Mouse (Mus musculus): ENCODE data around the gene Dhrs1. TPM values are rescaled to one million over a fixed set of nuclear protein-coding genes. Genes with fewer than 3 reads are reported as not detected.
"Not testable (repeated sequence)": the region's sequence is repeated elsewhere in the genome, so short reads cannot be mapped to it uniquely, and the experiment has no call there.

Gene Dhrs1
- polyA plus RNA-seq, 1 experiment, result 86.6 TPM

DNA sequence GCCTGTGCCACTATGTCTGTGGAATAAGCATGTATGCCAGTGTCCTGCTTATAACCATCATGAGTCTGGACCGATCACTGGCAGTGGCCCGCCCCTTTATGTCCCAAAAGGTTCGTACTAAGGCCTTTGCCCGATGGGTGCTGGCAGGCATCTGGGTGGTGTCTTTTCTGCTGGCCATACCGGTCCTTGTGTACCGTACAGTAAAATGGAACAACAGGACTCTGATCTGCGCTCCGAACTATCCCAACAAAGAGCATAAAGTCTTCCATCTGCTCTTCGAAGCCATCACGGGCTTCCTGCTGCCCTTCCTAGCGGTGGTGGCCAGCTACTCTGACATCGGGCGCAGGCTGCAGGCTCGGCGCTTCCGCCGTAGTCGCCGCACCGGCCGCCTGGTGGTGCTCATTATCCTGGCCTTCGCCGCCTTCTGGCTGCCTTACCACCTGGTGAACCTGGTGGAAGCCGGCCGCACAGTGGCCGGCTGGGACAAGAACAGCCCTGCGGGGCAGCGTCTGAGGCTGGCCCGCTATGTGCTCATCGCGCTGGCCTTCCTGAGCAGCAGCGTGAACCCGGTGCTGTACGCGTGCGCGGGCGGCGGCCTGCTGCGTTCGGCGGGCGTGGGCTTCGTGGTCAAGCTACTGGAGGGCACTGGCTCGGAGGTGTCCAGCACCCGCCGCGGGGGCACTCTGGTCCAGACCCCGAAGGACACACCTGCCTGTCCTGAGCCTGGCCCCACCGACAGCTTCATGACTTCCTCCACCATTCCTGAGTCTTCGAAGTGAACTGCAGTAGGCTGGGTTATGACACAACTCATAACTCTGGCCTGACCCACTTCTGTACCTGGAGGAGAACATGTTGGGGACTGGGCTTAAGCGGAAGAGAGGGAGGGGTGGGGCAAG lies 22.3 kb upstream of the Dhrs1 start:
- Histone ChIP-seq H3K27ac (ENCODE audit: insufficient read depth, low read length) (no peak overlapping the region), H3K4me3 (ENCODE audit: extremely low read depth, insufficient read depth, insufficient read length) (peak overlapping the region; percentile 32; the same call in 1 of the 2 replicates), H3K36me3 (ENCODE audit: control insufficient read depth, insufficient read depth, low read length) (no peaks in the 10 kb centered on the region), H3K27me3 (ENCODE audit: control insufficient read depth, insufficient read depth, low read length) (peaks cover 4% of the 10 kb centered on the region; the same call in 1 of the 2 replicates), H3K4me1 (ENCODE audit: control insufficient read depth, insufficient read depth, insufficient read length) (peaks cover 3% of the 10 kb centered on the region; the same call in 1 of the 2 replicates)
- no peak for TF ChIP-seq POLR2A (IDR thresholded peaks at IDR 0.05; ENCODE audit: low read depth, low read length)
- DNase-seq (ENCODE audit: low read depth in 1 of 2, low spot score in 2 of 2), result no peak
- 15% methylated on average over 52 of the region's 52 CpGs for WGBS

DNA sequence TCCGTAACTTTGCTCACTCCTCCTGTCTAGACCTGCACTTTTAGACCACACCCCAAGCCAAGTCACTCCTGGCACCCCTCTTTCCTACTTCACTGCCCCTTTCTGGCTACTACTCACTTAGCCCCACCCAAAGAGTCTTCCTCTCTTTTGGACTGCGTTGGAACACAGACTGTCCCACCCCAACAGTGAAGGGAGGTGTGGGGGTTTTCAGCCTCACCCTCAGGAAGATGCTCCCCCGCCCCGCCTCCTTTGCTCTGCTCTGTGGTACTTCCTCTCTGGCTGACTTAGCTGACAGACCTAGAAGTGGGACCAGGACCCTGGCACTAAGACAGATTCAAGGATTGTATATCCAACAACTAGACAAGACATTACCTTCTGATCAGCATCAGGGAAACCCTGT lies 20.2 kb upstream of the Dhrs1 start, which contains the start of gene Ltb4r1:
Gene Ltb4r1, plus strand, starts transcription at position 267 of the 400 bp plus-strand sequence.
- no peak within 1 kb of the TSS for H3K27ac ChIP-seq (ENCODE audit: insufficient read depth, low read length)
- 28% methylated on average over 4 of the region's 4 CpGs for WGBS
- no peak within 1 kb of the TSS for H3K4me3 ChIP-seq (ENCODE audit: extremely low read depth, insufficient read depth, insufficient read length)
- no peak for DNase-seq (ENCODE audit: low read depth in 1 of 2, low spot score in 2 of 2)
- H3K4me1 ChIP-seq (ENCODE audit: control insufficient read depth, insufficient read depth, insufficient read length), result peaks cover 10% of the 10 kb centered on the region; the same call in 1 of the 2 replicates
- H3K27me3 ChIP-seq (ENCODE audit: control insufficient read depth, insufficient read depth, low read length), result peaks cover 10% of the 10 kb centered on the region
- TF ChIP-seq POLR2A (IDR thresholded peaks at IDR 0.05; ENCODE audit: low read depth, low read length), result no peak
- no peak for TF ChIP-seq CTCF (IDR thresholded peaks at IDR 0.05; ENCODE audit: extremely low read depth, insufficient read depth, insufficient read length, insufficient replicate concordance)
- H3K36me3 ChIP-seq (ENCODE audit: control insufficient read depth, insufficient read depth, low read length), result no peaks in the 10 kb centered on the region

- Histone ChIP-seq H3K4me3 (ENCODE audit: extremely low read depth, insufficient read depth, insufficient read length) (no peak overlapping the region), H3K27me3 (ENCODE audit: control insufficient read depth, insufficient read depth, low read length) (peaks cover 10% of the 10 kb centered on the region), H3K4me1 (ENCODE audit: control insufficient read depth, insufficient read depth, insufficient read length) (peaks cover 10% of the 10 kb centered on the region; the same call in 1 of the 2 replicates), H3K27ac (ENCODE audit: insufficient read depth, low read length) (0 out of 2 replicates have a peak overlapping the region, but pooled peaks have one; percentile 27), H3K36me3 (ENCODE audit: control insufficient read depth, insufficient read depth, low read length) (no peaks in the 10 kb centered on the region)
- no peak for TF ChIP-seq POLR2A (IDR thresholded peaks at IDR 0.05; ENCODE audit: low read depth, low read length)
- TF ChIP-seq CTCF (IDR thresholded peaks at IDR 0.05; ENCODE audit: extremely low read depth, insufficient read depth, insufficient read length, insufficient replicate concordance), result no peak
- DNase-seq (ENCODE audit: low read depth in 1 of 2, low spot score in 2 of 2), result no peak
- WGBS, result 29% methylated on average over 7 of the region's 7 CpGs
Measured at GRCm38 (mm10) chr14:55763166-55763565, 17.7 kb upstream of the Dhrs1 start.

- TF ChIP-seq POLR2A (IDR thresholded peaks at IDR 0.05; ENCODE audit: low read depth, low read length), result no peak
- 0 out of 2 replicates have a peak, but pooled peaks have one; percentile 0 for TF ChIP-seq CTCF (IDR thresholded peaks at IDR 0.05; ENCODE audit: extremely low read depth, insufficient read depth, insufficient read length, insufficient replicate concordance)
- Histone ChIP-seq H3K27ac (ENCODE audit: insufficient read depth, low read length) (no peak overlapping the region), H3K4me3 (ENCODE audit: extremely low read depth, insufficient read depth, insufficient read length) (peak overlapping the region; percentile 44; the same call in 1 of the 2 replicates), H3K27me3 (ENCODE audit: control insufficient read depth, insufficient read depth, low read length) (peaks cover 7% of the 10 kb centered on the region), H3K4me1 (ENCODE audit: control insufficient read depth, insufficient read depth, insufficient read length) (peaks cover 7% of the 10 kb centered on the region; the same call in 1 of the 2 replicates), H3K36me3 (ENCODE audit: control insufficient read depth, insufficient read depth, low read length) (no peaks in the 10 kb centered on the region)
- 5% methylated on average over 77 of the region's 77 CpGs for WGBS
- DNase-seq (ENCODE audit: low read depth in 1 of 2, low spot score in 2 of 2), result no peak
Measured at GRCm38 (mm10) chr14:55762001-55762821, 16.7 kb upstream of the Dhrs1 start.

GRCm38 (mm10) chr14:55761163-55761562 lies 15.7 kb upstream of the Dhrs1 start, which contains the start of gene Ltb4r2:
Ltb4r2 (plus strand) TSS chr14:55761428.
- H3K4me1 ChIP-seq (ENCODE audit: control insufficient read depth, insufficient read depth, insufficient read length), result peaks cover 7% of the 10 kb centered on the region; the same call in 1 of the 2 replicates
- peak within 1 kb of the TSS; percentile 44; the same call in 1 of the 2 replicates for H3K4me3 ChIP-seq (ENCODE audit: extremely low read depth, insufficient read depth, insufficient read length)
- TF ChIP-seq POLR2A (IDR thresholded peaks at IDR 0.05; ENCODE audit: low read depth, low read length) (no peak), CTCF (IDR thresholded peaks at IDR 0.05; ENCODE audit: extremely low read depth, insufficient read depth, insufficient read length, insufficient replicate concordance) (no peak)
- H3K27ac ChIP-seq (ENCODE audit: insufficient read depth, low read length), result no peak within 1 kb of the TSS
- H3K36me3 ChIP-seq (ENCODE audit: control insufficient read depth, insufficient read depth, low read length), result no peaks in the 10 kb centered on the region
- no peak for DNase-seq (ENCODE audit: low read depth in 1 of 2, low spot score in 2 of 2)
- WGBS, result 94% methylated on average over 6 of the region's 6 CpGs
- peaks cover 7% of the 10 kb centered on the region for H3K27me3 ChIP-seq (ENCODE audit: control insufficient read depth, insufficient read depth, low read length)

DNA sequence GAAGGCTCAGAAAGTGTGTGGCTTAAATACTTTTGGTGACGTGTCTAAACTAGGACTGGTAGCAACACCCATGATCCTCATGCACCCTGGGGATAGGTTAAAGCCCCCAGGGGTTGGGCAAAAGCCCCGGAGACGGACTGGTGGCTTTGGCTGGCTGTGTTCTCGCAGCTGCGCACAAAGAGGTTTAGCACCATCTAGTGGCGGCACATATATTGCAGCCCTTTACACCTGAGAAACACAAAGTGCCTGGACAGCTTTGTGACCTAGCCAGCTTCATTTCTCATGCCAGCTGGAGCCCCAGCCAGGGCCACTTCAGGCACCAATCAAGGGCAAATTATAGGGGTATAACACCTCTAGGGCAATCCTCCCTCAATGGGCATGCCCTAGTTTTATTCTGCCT lies 14.7 kb upstream of the Dhrs1 start:
- not testable (repeated sequence) for H3K27ac ChIP-seq (ENCODE audit: insufficient read depth, low read length); H3K36me3 ChIP-seq (ENCODE audit: control insufficient read depth, insufficient read depth, low read length); H3K4me1 ChIP-seq (ENCODE audit: control insufficient read depth, insufficient read depth, insufficient read length); H3K4me3 ChIP-seq (ENCODE audit: extremely low read depth, insufficient read depth, insufficient read length); H3K27me3 ChIP-seq (ENCODE audit: control insufficient read depth, insufficient read depth, low read length)
- peak; percentile 56; the same call in 1 of the 2 replicates for TF ChIP-seq CTCF (IDR thresholded peaks at IDR 0.05; ENCODE audit: extremely low read depth, insufficient read depth, insufficient read length, insufficient replicate concordance)
- DNase-seq (ENCODE audit: low read depth in 1 of 2, low spot score in 2 of 2), result peak; percentile 56 to 80
- 0% methylated on average over 6 of the region's 6 CpGs for WGBS
